Mouse (Mus musculus) frontal cortex, postnatal 25 days (tissue): ENCODE measurements at regions not wholly inside any gene's neighbourhood (a gene's known extent, or its start where the extent isn't known, plus 50 kb on each side); places are given as distances from the start of the nearest gene placed in this dataset.

Experiments
- DNase-seq, 2 experiments: peaks; one replicate each; pipeline ENCODE4 v3.0.0; 2022; ENCODE audit warnings: low spot score in 2 of 2

- DNase-seq, result no peak
Observed at GRCm38 (mm10) chr1:193800998-193801397, 430.9 kb upstream of the Camk1g start.

GRCm38 (mm10) chr1:193790579-193790978 is 420.5 kb upstream of the Camk1g start:
- DNase-seq, result no peak

- no peak for DNase-seq
Observed at GRCm38 (mm10) chr1:193788496-193788895, 418.4 kb upstream of the Camk1g start.

- DNase-seq, result no peak
Observed at GRCm38 (mm10) chr1:193787417-193787816, 417.3 kb upstream of the Camk1g start.

- DNase-seq, result no peak
Observed at GRCm38 (mm10) chr1:193784966-193785365, 414.9 kb upstream of the Camk1g start.

GRCm38 (mm10) chr1:193784526-193784925 is 414.4 kb upstream of the Camk1g start:
- no peak for DNase-seq

GRCm38 (mm10) chr1:193778181-193778580 is 408.1 kb upstream of the Camk1g start:
- no peak for DNase-seq

GRCm38 (mm10) chr1:193769546-193769945 is 399.4 kb upstream of the Camk1g start:
- DNase-seq, result no peak

GRCm38 (mm10) chr1:193764103-193764502 is 394.0 kb upstream of the Camk1g start:
- no peak for DNase-seq

- DNase-seq, result no peak
Observed at GRCm38 (mm10) chr1:193751819-193752251, 381.7 kb upstream of the Camk1g start.

- no peak for DNase-seq
Observed at GRCm38 (mm10) chr1:193750929-193751328, 380.8 kb upstream of the Camk1g start.

GRCm38 (mm10) chr1:193747426-193747960 is 377.4 kb upstream of the Camk1g start:
- no peak for DNase-seq

- no peak for DNase-seq
Observed at GRCm38 (mm10) chr1:193742688-193743087, 372.6 kb upstream of the Camk1g start.

GRCm38 (mm10) chr1:193738821-193739220 is 368.7 kb upstream of the Camk1g start:
- DNase-seq, result no peak

- DNase-seq, result no peak
Observed at GRCm38 (mm10) chr1:193735949-193736518, 365.9 kb upstream of the Camk1g start.

- DNase-seq, result no peak
Observed at GRCm38 (mm10) chr1:193734014-193734763, 364.1 kb upstream of the Camk1g start.

GRCm38 (mm10) chr1:193733402-193733801 is 363.3 kb upstream of the Camk1g start:
- DNase-seq, result no peak

GRCm38 (mm10) chr1:193732113-193732512 is 362.0 kb upstream of the Camk1g start:
- DNase-seq, result no peak

GRCm38 (mm10) chr1:193721850-193722249 is 351.8 kb upstream of the Camk1g start:
- no peak for DNase-seq

- no peak for DNase-seq
Observed at GRCm38 (mm10) chr1:193720420-193720851, 350.3 kb upstream of the Camk1g start.

- DNase-seq, result no peak
Observed at GRCm38 (mm10) chr1:193715328-193715727, 345.2 kb upstream of the Camk1g start.

GRCm38 (mm10) chr1:193714631-193715030 is 344.5 kb upstream of the Camk1g start:
- no peak for DNase-seq

- DNase-seq, result no peak
Observed at GRCm38 (mm10) chr1:193705205-193705604, 335.1 kb upstream of the Camk1g start.
